Mouse (Mus musculus): ENCODE measurements around the gene Atp11b.

DNA sequence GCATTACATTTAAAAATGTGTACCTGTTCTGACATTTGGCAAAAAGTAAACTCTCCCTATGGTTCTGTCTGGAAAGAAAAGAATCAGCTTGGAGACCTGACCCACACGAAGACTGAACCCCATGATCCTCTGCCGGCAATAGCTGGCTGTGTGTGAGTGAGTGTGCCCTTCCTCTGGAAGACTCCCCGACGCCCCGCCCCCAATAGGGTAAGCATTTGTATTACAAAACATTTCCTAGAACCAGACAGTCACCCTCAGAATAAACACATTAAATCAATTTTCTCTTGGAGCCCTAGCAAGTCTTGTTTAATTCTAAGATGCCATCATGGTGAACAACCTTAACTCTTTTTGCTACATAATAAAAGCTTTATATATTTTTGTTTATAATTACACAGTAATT, 139.2 kb downstream of the Atp11b start:
- TF ChIP-seq CTCF (IDR thresholded peaks at IDR 0.05; ENCODE audit: extremely low read depth, insufficient read length, insufficient replicate concordance, low read depth, low read length) (no peak), POLR2A (IDR thresholded peaks at IDR 0.05; ENCODE audit: low read depth, low read length) (no peak)

Data from small intestine, adult 2 months (tissue).